Mouse (Mus musculus) kidney, adult 8-10 months (tissue): ENCODE measurements around the gene Rpl31.

ENCODE experiments used
- DNase-seq, 2 experiments: peaks; one replicate each; pipeline ENCODE4 v3.0.0; 2022

Gene Rpl31

DNA sequence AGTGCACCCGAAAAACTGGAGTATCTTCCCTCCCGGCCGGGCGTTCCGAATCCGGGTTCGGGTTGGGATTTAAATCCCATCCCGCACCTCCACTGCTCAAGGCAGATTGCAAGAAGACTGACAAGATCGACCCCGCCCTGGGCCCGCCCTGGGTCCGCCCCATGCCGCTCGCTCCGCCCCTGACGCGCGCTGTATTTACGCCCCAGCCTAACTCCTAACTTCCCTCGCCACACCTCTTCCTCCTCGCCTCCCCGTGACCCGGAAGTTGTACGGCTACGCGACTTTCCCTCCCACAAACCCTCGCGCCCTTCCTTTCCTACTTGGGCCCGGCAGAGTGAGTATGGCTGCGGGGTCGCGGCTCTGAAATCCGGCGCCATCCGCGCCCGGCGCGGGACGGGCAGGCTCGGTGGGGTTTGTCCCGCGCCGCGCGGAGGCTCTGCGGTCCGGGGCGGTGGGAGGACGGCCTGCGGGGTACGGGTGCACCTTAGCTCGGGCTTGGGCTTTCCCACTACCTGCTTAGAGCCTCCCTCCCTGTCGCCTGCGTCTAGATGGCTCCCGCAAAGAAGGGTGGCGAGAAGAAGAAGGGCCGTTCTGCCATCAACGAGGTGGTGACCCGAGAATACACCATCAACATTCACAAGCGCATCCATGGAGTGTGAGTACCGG, at the start of gene Rpl31:
Rpl31 (plus strand) TSS at position 242 of the 666 bp plus-strand sequence.
- DNase-seq = peak; percentile 99

DNA sequence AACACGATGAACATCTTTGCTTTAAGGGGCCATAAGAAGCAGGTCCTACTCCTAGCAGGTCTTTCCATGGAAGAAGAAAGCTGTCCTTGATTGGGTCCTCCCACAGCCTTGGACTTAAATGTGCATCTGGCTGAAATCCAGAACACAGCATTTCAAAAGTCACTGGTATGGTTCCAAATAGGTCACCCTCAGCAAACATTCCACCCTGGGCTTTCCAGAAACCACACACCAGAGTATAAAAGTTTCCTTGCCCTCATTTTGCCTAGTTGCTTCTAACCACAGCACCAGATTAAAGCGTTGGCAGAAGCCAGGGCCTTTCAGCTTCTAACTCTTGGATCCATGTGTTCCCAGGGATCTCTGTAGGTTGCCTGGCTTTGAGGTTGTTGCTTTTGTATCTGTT, 49.7 kb upstream of the Rpl31 start:
- DNase-seq = peak; percentile 15 to 56

DNA sequence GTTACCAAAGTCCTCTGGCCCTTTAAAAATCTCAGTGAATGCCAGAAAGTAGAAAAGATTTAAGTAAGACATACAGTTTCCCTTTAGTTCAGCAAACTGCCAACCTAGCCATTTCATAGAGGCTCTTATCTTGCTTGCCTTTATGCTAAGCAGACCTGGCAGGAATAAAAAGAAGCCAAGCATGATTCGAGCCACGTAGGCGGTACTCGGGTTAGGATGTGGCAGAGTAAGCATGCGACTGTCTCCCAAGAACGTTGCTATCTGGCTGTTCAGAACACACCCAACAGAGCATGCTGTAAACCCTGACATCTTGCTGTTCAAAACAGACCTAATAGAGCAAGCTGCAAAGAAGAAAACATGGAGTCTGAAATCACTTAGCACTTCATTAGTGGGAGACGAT, 48.8 kb upstream of the Rpl31 start:
- no peak for DNase-seq

DNA sequence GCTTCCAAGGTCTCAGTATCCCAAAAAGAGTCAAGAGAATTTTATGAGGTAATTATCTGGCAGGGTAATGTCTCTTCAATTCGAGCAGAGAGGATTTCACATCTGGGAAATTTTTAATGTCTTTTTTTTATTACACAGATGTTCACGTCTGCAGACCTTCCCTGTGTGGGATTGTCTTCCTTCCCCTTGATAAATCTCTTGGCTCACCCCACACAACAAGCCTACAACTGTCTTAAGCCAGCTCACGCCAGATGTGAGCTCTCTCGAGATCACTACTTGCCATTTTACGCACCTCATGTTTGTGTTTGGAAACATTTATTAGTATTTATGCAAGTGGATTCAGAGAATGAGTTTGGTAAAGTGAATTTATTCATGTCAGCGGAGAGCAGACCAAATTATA, 45.7 kb upstream of the Rpl31 start:
- DNase-seq = no peak

DNA sequence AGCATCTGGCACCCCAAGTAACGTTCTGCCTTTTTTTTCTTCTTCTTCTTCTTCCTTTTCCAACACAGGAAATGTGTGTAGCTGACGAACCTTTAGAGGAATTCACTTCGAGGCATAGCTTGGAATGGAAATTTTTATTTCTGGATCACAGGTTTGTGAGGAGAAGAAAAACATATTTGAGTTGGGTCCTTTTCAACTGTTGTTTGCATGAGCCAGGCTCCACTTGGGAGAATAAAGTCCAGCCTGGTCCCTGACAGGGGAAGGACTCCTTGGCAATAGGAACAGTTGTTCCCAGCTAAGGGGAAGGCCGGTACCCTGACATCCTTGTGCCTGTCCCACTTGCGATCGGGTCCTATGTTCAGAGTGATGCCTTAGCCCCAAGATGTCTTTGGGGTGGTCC, 42.4 kb upstream of the Rpl31 start:
- no peak for DNase-seq

DNA sequence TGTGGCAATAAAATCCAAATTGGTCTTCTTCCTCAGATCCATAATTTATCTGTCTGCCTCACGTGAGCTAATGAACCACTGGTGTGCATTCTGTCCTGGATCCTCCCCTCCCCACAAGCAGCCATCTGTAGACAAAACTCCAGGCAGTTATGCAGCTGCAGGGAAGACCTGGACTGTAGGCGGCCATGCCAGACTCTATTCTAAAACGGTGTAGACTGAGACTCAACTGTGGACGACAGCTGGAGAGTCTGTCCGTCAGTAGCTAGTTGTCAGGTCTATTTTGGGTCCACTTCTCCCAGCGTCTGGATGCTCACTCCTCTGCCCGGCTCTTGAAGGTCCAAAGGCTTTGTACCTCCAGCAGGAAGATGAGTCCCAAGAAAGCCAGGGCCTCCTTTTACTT, 40.1 kb upstream of the Rpl31 start:
- no peak for DNase-seq

DNA sequence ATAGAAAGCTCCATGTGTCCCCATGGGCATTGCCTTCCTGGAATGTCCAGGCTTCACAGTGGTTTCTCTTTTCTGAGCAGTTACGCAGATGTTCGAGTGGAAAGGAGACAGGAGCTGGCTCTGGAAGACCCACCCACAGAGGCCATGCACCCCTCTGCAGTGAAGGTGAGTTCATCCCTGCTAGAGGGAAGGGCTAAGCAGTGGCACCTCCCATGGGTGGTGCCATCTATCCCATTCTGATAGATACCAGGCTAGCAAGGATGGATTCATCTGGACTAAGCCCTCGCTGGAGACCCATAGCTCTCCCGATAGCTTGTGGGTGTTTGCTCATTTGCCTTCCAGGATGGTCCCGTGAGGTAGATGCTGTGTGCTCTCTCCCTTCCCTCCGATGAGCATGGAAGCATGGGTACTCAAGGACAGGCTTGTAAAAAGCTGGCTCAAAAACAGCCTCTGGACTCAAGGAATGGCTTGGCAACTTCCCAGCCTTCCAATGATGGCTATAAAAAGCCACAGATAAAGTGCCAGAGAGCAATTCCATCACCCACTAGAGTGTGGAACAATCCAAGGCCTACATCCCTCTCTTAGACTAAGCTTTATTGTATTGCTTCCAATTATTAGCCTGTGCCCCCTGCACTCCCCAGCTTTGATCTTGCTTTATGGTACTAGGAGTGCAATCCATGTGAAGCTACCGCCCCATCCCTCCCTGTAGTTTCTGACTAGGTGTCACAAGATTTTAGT, 36.6 kb upstream of the Rpl31 start:
- DNase-seq = no peak

DNA sequence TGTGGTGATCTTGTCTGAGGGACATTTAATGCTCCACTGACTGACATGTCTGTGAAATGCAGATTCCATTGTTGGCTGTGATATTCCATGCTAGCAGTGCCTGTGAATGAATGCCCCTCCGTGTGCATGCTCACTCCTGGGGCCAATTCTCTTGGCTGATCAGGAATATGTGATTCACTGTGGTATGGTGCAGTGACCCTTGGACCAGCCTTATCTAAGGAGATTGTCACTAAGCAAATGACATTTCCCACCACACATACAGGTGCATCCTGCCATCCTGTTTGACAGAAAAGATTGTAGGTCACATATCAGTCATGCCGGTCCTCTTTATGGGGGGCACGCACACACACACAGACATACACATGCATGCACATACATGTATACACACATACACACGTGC, 35.2 kb upstream of the Rpl31 start:
- DNase-seq = no peak

DNA sequence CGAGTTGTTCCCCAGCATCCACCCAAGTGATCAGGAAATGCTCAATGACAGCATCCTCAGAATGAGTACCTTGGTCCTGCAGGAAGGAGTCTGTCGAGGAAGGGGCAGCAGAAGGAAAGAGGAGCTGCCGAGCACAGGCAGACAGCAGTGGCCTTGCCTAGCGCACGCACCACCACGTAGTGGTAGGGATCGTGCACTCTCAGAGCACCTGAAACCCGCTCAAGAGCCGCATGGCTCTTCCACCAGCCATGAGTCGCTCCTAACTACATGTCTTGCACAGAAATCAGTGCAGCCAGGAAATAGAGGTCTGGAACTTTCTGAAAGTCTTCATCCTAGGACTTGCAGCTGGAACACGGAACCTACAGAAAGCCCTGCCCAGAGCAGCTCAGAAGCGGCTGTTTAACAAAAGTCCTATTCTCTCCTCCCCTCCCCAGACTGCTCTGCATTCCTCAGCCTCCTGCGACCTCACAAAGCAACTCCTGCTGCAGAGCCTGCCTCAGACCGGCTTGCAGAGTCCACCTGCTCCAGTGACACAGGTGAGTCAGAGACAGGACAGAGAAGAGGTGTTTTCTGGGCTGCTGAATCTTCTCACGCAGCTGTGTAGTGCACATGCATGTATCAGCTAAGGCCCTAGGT, 32.0 kb upstream of the Rpl31 start:
- DNase-seq = no peak

DNA sequence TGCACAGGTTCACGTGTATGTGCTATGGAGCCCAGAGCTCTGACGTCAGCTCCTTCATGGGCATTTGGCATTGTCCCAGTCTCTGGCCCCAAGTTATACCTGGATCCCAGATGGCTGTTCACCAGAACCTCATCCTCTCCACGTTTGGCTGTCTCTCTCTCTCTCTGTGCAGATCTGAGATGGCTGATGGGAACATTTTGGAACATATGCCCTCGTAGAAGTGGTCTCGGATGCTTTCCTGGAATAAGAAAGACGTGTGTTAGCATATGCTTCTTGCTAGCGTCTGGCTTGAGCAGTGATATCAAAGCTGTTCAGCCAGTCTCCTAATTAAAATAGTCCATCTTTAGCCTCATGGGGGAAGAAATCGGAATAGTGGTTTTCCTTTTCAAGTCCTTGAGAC, 30.9 kb upstream of the Rpl31 start:
- DNase-seq = no peak

DNA sequence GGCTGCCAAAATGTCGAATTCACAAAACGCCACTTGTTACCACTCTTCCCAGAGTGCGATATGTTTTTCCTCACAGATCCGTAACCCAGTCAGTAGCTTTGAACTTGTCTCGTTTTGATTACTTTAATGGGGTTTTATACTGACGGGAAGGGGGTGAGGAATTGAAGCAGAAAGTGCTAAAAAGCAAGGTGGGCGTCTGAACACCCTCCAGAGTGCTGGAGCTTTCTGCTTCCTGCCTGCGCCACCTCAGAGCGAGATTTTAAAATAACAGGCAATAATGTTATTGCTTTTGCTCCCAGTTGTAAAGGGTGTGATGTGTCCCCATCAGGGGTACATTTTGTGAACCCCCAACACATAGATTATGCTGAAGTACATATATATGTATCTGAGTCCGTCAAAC, 28.8 kb upstream of the Rpl31 start:
- DNase-seq = no peak

DNA sequence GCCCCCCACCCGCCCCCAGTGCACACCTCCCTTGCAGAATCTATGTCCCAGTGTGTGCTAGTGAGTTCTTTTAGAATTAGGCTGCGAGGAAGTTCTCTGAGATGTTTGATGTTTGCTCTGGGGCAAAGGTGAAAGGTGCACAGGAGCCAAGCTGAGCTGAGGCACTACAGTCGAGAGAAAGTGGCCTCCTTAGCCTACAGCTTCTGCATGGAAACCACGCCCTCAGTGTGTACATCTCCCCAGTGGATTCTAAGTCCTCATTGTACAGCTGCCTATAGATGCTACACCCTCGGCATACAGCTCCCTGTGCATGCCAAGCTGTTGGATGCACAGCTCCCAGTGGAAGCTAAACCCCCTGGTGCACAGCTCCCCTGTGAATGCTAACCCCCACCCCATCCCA, 28.2 kb upstream of the Rpl31 start:
- no peak for DNase-seq

DNA sequence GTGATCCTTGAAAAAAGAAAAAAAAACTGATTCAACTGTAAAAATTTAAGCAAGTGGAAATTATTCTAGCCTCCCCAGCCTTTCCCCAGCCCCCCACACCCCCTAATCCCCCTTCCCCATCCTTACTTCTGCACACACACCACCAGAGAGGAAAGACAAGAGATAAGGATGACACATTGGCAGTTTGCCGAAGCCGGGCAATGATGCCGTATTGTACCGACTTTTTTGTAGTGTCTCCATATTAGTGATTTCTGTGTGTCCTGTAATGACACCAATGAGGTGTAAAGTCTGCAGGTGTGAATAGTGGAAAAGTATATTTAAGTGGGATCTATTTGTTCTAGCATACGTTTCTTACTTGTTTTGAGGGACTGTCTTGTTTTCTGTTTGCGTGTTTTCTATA, 27.5 kb upstream of the Rpl31 start:
- DNase-seq = no peak

DNA sequence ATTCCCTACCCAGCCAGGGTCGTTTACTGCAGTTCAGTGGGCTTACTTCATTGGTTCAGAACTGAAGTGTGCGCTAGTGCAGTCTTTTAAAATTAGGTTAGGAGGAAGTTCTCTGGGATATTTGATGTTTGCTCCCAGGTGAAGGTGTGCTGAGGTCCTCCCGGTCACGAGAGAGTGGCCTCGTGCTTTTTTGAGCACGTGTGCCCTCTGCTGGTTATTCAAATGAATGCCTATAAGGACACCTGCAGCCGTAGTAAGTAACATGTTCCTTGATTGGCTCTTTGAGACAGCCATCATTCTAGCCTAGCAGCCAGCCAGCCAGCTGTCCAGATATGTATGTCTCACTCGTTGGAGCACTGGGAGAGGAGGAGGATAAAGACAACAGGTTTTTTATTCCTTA, 27.0 kb upstream of the Rpl31 start:
- peak; percentile 45 to 53 for DNase-seq

DNA sequence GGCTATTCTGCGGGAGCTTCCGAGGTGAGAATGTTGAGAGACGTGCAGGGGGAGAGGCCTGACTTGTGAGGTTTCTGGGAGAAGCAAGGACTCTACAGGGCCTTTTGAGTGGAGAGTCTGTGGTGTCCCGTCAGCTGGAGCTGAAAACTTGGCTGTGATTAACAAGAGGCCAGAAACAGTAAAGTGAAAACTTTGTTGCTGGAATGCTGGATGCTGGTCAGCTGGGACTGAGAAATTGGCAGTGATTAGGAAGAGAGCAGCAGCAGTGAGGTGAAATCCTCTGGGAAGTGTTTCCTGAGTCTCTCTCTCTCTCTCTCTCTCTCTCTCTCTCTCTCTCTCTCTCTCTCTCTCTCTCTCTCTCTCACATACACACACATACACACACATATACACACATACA, 25.8 kb upstream of the Rpl31 start:
- DNase-seq = no peak

DNA sequence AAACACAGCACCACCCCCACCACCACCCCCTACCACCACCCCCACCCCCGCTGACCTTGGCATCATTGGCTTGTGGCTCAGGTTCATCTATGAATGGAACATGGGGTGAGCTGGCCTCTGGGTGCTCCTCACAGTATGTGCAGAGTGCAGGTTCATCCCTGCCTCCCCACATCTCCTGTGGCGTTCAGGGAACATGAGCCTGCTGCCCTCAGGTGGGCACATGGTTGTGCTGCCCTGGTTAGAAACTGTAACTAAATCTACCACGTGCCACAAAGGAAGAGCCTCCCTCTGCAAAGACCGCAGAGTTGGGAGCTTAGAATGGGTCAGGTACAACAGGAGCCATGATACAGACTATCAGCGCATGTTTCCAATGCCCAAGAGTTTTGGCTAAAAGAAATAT, 24.4 kb upstream of the Rpl31 start:
- DNase-seq = no peak

DNA sequence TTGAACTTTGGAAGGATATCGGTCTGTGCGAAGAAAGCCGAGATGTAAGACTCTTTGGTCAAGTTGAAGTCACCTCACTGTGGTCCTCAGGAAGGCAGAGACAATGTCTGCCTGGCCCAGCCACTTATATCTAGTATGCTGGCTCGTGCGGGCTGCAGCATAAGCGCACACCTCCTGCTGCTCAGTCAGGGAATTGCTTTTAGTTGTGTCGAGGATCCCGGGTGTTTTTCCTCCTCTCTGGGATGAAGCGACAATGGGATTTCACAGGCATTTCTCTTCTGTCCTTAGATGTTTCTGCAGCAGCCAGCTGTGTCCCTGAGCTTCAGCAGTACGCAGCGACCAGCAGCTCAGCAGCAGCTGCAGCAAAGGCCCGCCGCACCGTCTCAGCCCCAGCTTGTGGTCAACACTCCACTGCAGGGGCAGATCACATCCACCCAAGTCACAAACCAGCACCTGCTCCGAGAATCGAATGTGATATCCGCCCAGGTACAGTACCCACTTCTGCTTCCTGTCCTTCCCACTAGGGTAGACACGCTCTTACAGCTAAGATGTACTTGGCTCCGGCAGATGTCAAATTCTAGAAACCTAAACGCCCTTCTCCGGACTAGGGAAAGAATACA, 22.6 kb upstream of the Rpl31 start:
- no peak for DNase-seq

DNA sequence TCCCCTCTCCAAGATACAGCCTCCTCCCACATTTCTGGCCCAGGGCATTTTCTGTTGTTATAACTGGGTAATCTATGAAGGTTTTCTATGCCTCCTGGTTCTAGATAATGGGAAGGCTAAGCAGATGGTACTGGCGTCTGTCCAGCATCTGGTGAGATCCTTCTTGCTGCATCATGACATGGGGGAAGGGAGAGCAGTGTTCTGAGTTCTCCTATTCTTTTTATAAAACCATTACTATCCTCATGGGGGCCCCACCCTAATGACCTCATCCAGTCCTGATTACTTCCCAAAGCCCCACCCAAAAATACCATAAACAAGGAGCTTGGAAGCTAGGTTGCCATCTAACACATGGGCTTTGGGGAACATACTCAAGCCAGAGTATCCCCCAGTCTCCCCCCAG, 18.6 kb upstream of the Rpl31 start:
- no peak for DNase-seq

DNA sequence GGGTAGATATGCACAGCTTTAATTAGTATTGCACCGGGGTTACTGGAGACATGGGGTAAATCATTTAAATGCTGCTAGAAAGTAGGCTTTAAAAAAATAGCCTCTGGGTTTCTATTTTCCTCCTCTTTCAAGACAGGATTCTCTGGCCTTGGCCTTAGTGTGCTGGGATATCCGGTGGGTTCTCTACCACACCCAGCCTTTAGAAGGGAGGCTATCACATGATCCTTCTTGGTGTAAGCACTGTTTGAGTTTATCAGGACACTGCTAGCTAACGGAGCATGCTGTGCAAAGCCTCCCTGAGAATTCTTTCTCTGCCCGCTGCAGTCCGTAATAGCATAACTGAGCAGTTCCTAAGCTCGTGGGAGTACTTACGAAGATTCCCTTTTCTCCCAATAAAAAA, 18.2 kb upstream of the Rpl31 start:
- DNase-seq = no peak

DNA sequence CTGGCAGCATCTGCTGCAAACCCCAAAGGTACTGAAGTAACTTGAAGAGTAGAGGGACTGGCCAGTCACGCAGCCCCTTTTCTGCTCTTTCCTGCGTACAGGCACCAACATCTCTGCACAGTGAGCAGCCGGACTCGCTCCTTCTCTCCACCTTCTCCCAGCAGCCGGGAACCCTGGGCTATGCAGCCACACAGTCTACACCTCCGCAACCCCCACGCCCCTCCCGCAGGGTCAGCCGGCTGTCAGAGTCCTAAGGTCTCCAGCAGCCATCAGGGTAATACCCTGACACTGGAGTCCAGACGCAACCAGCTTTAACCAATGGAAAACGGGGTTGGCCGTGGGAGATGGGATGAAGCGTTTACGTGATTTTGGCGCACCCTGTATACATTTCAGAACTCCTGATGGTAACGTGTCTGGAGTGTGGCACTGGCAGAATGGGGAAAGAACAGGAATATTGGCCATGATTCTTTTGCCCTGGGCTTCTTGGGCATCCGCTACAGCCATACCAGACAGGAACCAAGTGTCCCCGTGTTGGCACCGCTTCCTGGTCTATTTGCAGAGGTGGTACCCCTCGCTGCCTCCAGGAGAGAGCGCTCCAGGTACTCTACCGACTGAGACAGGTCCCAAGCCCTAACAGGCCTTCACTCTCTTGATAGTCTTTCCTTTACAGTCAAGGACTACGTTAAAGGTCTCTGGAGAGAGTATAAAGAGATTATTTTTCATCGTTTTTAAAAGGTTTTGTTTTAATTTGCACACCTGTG, 5.7 kb upstream of the Rpl31 start:
- DNase-seq = no peak

DNA sequence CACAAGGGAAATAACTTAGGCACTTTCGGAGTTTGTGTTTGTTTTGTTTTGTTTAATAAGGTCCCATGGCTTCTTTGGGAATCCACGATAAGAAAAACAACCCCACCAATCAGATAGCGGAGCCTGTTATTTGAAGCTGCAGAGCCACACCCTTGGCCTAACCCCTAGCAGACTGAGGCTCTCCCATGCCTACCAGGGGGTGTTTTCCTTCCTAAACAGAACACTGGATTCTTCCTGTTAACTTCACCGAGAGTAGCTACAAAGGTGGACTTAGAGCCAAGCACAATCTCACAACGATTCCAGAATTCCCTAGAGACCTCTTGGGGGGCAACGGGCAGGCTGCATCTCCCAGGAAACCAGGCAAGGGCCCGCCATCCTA, 5.1 kb upstream of the Rpl31 start:
- DNase-seq = no peak

DNA sequence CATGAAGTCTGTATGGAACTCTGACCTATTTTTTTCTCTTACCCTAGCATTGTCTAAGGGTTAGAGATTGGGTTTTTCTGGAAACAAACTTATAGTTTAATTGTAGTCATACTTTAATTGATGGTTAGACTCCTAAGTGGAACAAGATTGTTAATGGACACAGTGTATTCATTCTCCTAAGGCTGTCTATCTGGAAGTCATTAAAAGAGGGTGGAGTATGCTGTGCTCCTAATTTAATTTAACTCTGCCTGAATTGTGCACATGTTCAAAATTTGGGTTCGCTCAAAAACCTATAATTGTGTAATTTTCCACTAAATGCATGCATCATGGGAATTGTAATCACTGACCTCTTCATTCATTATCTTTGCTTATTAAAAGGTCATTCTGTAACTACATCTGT, 2.1 kb upstream of the Rpl31 start:
- no peak for DNase-seq

DNA sequence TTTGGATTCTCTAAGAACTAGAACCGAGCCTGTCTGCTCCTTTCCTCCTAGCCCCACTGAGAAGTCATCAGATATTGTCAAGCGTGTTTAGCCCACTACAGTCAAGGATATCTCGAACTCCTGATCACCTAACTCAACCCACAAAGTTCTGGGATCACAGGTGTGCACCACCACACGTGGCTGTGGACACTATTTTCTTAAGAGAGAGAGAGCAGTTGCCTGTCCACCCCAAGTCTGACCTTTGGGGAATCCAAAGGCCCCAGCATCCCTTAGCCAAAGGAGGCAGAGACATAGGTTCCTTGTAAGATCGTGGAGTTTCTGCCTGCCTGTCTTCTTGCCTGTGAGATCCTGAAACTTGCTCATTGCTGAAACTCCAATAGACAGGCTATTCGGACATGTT, 597 bp upstream of the Rpl31 start:
- DNase-seq = no peak
